Mouse (Mus musculus) thymus, adult 2 months (tissue): ENCODE data around the gene Olfr3. TPM values are rescaled to one million over a fixed set of nuclear protein-coding genes. Genes with fewer than 3 reads are reported as not detected.

Experiments
- DNase-seq: peaks from one replicate; pipeline ENCODE4 v3.0.0; 2021
- H3K27ac ChIP-seq: fragments of 200-500 bp; 2 replicates; pipeline ENCODE4 v1.5.1; 2012; ENCODE audit warnings: low read length, control low read depth; ENCODE audit not compliant: control insufficient read depth, insufficient read depth
- H3K27me3 ChIP-seq: fragments of 200-500 bp; 2 replicates; pipeline ENCODE4 v1.6.1; 2012; ENCODE audit warnings: mild to moderate bottlenecking, low read length, moderate library complexity, mixed read lengths; ENCODE audit not compliant: control insufficient read depth, insufficient read depth
- H3K36me3 ChIP-seq: fragments of 200-500 bp; 2 replicates; pipeline ENCODE4 v1.6.1; 2012; ENCODE audit warnings: mild to moderate bottlenecking, low read length, moderate library complexity; ENCODE audit not compliant: control insufficient read depth, insufficient read depth
- H3K4me1 ChIP-seq: fragments of 200-500 bp; replicated peaks from 2 replicates; pipeline ENCODE4 v1.6.1; 2012; ENCODE audit warnings: low read length; ENCODE audit not compliant: control insufficient read depth, insufficient read depth
- H3K4me3 ChIP-seq: fragments of 200-500 bp; 2 replicates; pipeline ENCODE4 v1.5.1; 2012; ENCODE audit warnings: mild to moderate bottlenecking, low read length, control low read depth, moderate library complexity; ENCODE audit not compliant: control insufficient read depth, insufficient read depth
- CTCF ChIP-seq: fragments of 200-500 bp; IDR thresholded peaks from 2 replicates; pipeline ENCODE4 v1.5.1; 2012; ENCODE audit warnings: mild to moderate bottlenecking, control low read depth, low read length, moderate library complexity, borderline replicate concordance; ENCODE audit not compliant: control insufficient read depth, poor library complexity, insufficient read depth; ENCODE audit errors: extremely low read depth
- POLR2A ChIP-seq: fragments of 200-500 bp; IDR thresholded peaks from 2 replicates; pipeline ENCODE4 v1.6.1; 2012; ENCODE audit warnings: mild to moderate bottlenecking, low read length, control low read depth, moderate library complexity; ENCODE audit not compliant: control insufficient read depth, poor library complexity, insufficient read depth; ENCODE audit errors: extremely low read depth
- WGBS: fragments of 180-500 bp; shearing (Covaris S2); methylation state at CpG from one replicate; pipeline ENCODE4 v1.1.7; 2018; 5-methylcytosine and 5-hydroxymethylcytosine counted together
- polyA plus RNA-seq: library from polyadenylated mRNA; depleted of rRNA; stranded (reverse); fragments of >200 nt; gene quantifications from 2 replicates; pipeline ENCODE4 v1.2.3, GENCODE M21; 2012; rRNA removed

The Olfr3 gene
- polyA plus RNA-seq = not detected in 2 replicates

GRCm38 (mm10) chr2:36816932-36817331 is at the start of gene Olfr3:
Gene Olfr3 (minus strand): TSS chr2:36817032.
- 72% methylated on average over 1 of the region's 1 CpGs for WGBS
- Histone ChIP-seq H3K27me3 (no peaks in the 10 kb centered on the region), H3K27ac (no peak within 1 kb of the TSS), H3K36me3 (no peaks in the 10 kb centered on the region), H3K4me1 (no peaks in the 10 kb centered on the region), H3K4me3 (no peak within 1 kb of the TSS)
- no peak for TF ChIP-seq CTCF
- TF ChIP-seq POLR2A = no peak
- no peak for DNase-seq

GRCm38 (mm10) chr2:36862560-36862959 is 45.7 kb upstream of the Olfr3 start, which contains the start of gene Olfr351:
Gene Olfr351 (minus strand): TSS chr2:36862660.
- no peak within 1 kb of the TSS for H3K27ac ChIP-seq
- WGBS = 89% methylated on average over 1 of the region's 1 CpGs
- H3K4me1 ChIP-seq = no peaks in the 10 kb centered on the region
- TF ChIP-seq CTCF (no peak), POLR2A (no peak)
- H3K36me3 ChIP-seq = no peaks in the 10 kb centered on the region
- DNase-seq = no peak
- H3K4me3 ChIP-seq = no peak within 1 kb of the TSS
- no peaks in the 10 kb centered on the region for H3K27me3 ChIP-seq

GRCm38 (mm10) chr2:36846010-36846409 is 29.2 kb upstream of the Olfr3 start, which contains the start of gene Olfr350:
Gene Olfr350 (plus strand): TSS chr2:36846310.
- DNase-seq = no peak
- Histone ChIP-seq H3K27ac (no peak within 1 kb of the TSS), H3K27me3 (no peaks in the 10 kb centered on the region), H3K4me1 (no peaks in the 10 kb centered on the region), H3K4me3 (no peak within 1 kb of the TSS), H3K36me3 (no peaks in the 10 kb centered on the region)
- WGBS = 95% methylated on average over 1 of the region's 1 CpGs
- TF ChIP-seq POLR2A = no peak
- TF ChIP-seq CTCF = no peak

- no peak within 1 kb of the TSS for H3K27ac ChIP-seq
- 89% methylated on average over 2 of the region's 2 CpGs for WGBS
- DNase-seq = no peak
- no peak within 1 kb of the TSS for H3K4me3 ChIP-seq
- H3K4me1 ChIP-seq = no peaks in the 10 kb centered on the region
- H3K36me3 ChIP-seq = no peaks in the 10 kb centered on the region
- TF ChIP-seq POLR2A (no peak), CTCF (no peak)
- no peaks in the 10 kb centered on the region for H3K27me3 ChIP-seq
Measured at GRCm38 (mm10) chr2:36790238-36790637, 26.6 kb downstream of the Olfr3 start, which contains the start of gene Olfr50. Gene Olfr50 (plus strand): TSS chr2:36790538.

GRCm38 (mm10) chr2:36783976-36784375 is 32.9 kb downstream of the Olfr3 start, which contains the start of gene Olfr348:
Gene Olfr348 (plus strand): TSS chr2:36784276.
- Histone ChIP-seq H3K36me3 (no peaks in the 10 kb centered on the region), H3K27ac (no peak within 1 kb of the TSS), H3K4me3 (no peak within 1 kb of the TSS), H3K4me1 (no peaks in the 10 kb centered on the region), H3K27me3 (no peaks in the 10 kb centered on the region)
- no peak for DNase-seq
- 74% methylated on average over 2 of the region's 2 CpGs for WGBS
- TF ChIP-seq CTCF = no peak
- no peak for TF ChIP-seq POLR2A

Other genes with a start within 250 kb of the Olfr3 start
- gene Olfr345, start 177.0 kb downstream of the Olfr3 start, polyA plus RNA-seq = not detected in 2 replicates
- gene Olfr346, start 131.2 kb downstream of the Olfr3 start, polyA plus RNA-seq = not detected in 2 replicates
- not detected in 2 replicates for gene Olfr347, start 85.1 kb downstream of the Olfr3 start, polyA plus RNA-seq
- not detected in 2 replicates for gene Olfr348, start 32.8 kb downstream of the Olfr3 start, polyA plus RNA-seq
- gene Olfr50, start 26.5 kb downstream of the Olfr3 start, polyA plus RNA-seq = not detected in 2 replicates
- not detected in 2 replicates for gene Olfr350, start 29.3 kb upstream of the Olfr3 start, polyA plus RNA-seq
- gene Olfr351, start 45.6 kb upstream of the Olfr3 start, polyA plus RNA-seq = not detected in 2 replicates
- gene Olfr352, start 51.4 kb upstream of the Olfr3 start, polyA plus RNA-seq = not detected in 2 replicates
- not detected in 2 replicates for gene Olfr353, start 75.9 kb upstream of the Olfr3 start, polyA plus RNA-seq
- gene Olfr354, start 88.6 kb upstream of the Olfr3 start, polyA plus RNA-seq = not detected in 2 replicates
- gene Olfr355, start 111.9 kb upstream of the Olfr3 start, polyA plus RNA-seq = not detected in 2 replicates
- gene Olfr356, start 120.1 kb upstream of the Olfr3 start, polyA plus RNA-seq = not detected in 2 replicates
- gene Olfr357, start 176.8 kb upstream of the Olfr3 start, polyA plus RNA-seq = not detected in 2 replicates
- gene Olfr358, start 192.3 kb upstream of the Olfr3 start, polyA plus RNA-seq = not detected in 2 replicates
- gene Olfr360, start 248.7 kb upstream of the Olfr3 start, polyA plus RNA-seq = not detected in 2 replicates